Comparison of ENCODE assay signal across 8 mouse cellular contexts in genomic region chr4:85514205-85514681, GRCm38 (mm10). TPM values are rescaled to one million over a fixed set of nuclear protein-coding genes. Genes with fewer than 3 reads are reported as not detected.
DNase-seq lines count a peak whose midpoint lies in the region; ATAC-seq and TF ChIP-seq lines count a peak whose summit lies in the region.

No protein-coding gene starts in this region.

- TF ChIP-seq CTCF in kidney, postnatal 0 days (IDR thresholded peaks at IDR 0.05; ENCODE audit: low read depth): peak; percentile 37
- peak; percentile 17 for TF ChIP-seq CTCF in liver, postnatal 0 days (IDR thresholded peaks at IDR 0.05; ENCODE audit: low read depth)

- H3K27ac ChIP-seq in embryonic facial prominence, embryonic 10.5 days (replicated peaks): peak overlapping the region; percentile 66
- no peak overlapping the region for H3K27ac ChIP-seq in heart, embryonic 13.5 days (replicated peaks)
- no peak overlapping the region for H3K27ac ChIP-seq in kidney, postnatal 0 days
- H3K27ac ChIP-seq in liver, postnatal 0 days (ENCODE audit: low read depth): no peak overlapping the region

- under 1% methylated on average over 33 of the region's 33 CpGs for WGBS in embryonic facial prominence, embryonic 10.5 days
- under 1% methylated on average over 33 of the region's 33 CpGs for WGBS in heart, embryonic 13.5 days
- WGBS in kidney, postnatal 0 days: 0% methylated on average over 31 of the region's 33 CpGs
- WGBS in liver, postnatal 0 days (ENCODE audit: insufficient replicate concordance): under 1% methylated on average over 32 of the region's 33 CpGs

- no peak for TF ChIP-seq EP300 in liver, postnatal 0 days (IDR thresholded peaks at IDR 0.05; ENCODE audit: low read depth)

- DNase-seq in frontal cortex, postnatal 25 days (ENCODE audit: low spot score in 2 of 2): no peak
- DNase-seq in embryonic facial prominence, embryonic 10.5 days (ENCODE audit: low spot score): peak; percentile 79
- peak; percentile 59 for DNase-seq in kidney, postnatal 0 days (ENCODE audit: low spot score)
- DNase-seq in liver, postnatal 0 days: peak; percentile 35
- peak; percentile 6 for DNase-seq in ovary, adult 18-20 months (ENCODE audit: low spot score)
- no peak for DNase-seq in adipocyte (ENCODE audit: low spot score)

- ATAC-seq in frontal cortex, adult (ENCODE audit: low TSS enrichment): peak; percentile 83
- peak; percentile 70; the same call in 1 of the 2 replicates for ATAC-seq in heart, embryonic 13.5 days (ENCODE audit: extremely low read depth, insufficient number of reproducible peaks, low FRiP score, low TSS enrichment)
- peak; percentile 88 for ATAC-seq in kidney, postnatal 0 days (replicated peaks; ENCODE audit: low FRiP score, low read depth)
- 0 out of 2 replicates have a peak, but pooled peaks have one; percentile 15 for ATAC-seq in liver, postnatal 0 days

- peaks cover 40% of the 10 kb centered on the region for H3K27me3 ChIP-seq in embryonic facial prominence, embryonic 10.5 days (replicated peaks; ENCODE audit: low read depth, poor library complexity, severe bottlenecking)
- H3K27me3 ChIP-seq in heart, embryonic 13.5 days (replicated peaks): peaks cover 31% of the 10 kb centered on the region
- H3K27me3 ChIP-seq in kidney, postnatal 0 days (ENCODE audit: insufficient read depth, low read length): no peaks in the 10 kb centered on the region; the same call in 1 of the 2 replicates
- peaks cover 10% of the 10 kb centered on the region for H3K27me3 ChIP-seq in liver, postnatal 0 days (ENCODE audit: insufficient read depth, low read length)

- peak overlapping the region; percentile 73 for H3K4me3 ChIP-seq in embryonic facial prominence, embryonic 10.5 days
- peak overlapping the region; percentile 65 for H3K4me3 ChIP-seq in heart, embryonic 13.5 days
- H3K4me3 ChIP-seq in kidney, postnatal 0 days (replicated peaks; ENCODE audit: low read depth, low read length): peak overlapping the region; percentile 51
- H3K4me3 ChIP-seq in liver, postnatal 0 days (ENCODE audit: low read depth, low read length): peak overlapping the region; percentile 34

- H3K9me3 ChIP-seq in embryonic facial prominence, embryonic 10.5 days: no peaks in the 10 kb centered on the region
- no peaks in the 10 kb centered on the region for H3K9me3 ChIP-seq in heart, embryonic 13.5 days
- no peaks in the 10 kb centered on the region for H3K9me3 ChIP-seq in kidney, postnatal 0 days (replicated peaks; ENCODE audit: low read length)
- H3K9me3 ChIP-seq in liver, postnatal 0 days (ENCODE audit: low read length): no peaks in the 10 kb centered on the region

- H3K36me3 ChIP-seq in embryonic facial prominence, embryonic 10.5 days (replicated peaks): no peaks in the 10 kb centered on the region
- H3K36me3 ChIP-seq in heart, embryonic 13.5 days: no peaks in the 10 kb centered on the region
- H3K36me3 ChIP-seq in kidney, postnatal 0 days (ENCODE audit: insufficient read depth, low read length): no peaks in the 10 kb centered on the region
- no peaks in the 10 kb centered on the region for H3K36me3 ChIP-seq in liver, postnatal 0 days (replicated peaks; ENCODE audit: insufficient read depth, low read length)

- peak overlapping the region; percentile 76 for H3K9ac ChIP-seq in heart, embryonic 13.5 days
- H3K9ac ChIP-seq in kidney, postnatal 0 days (ENCODE audit: low read depth, low read length): 0 out of 2 replicates have a peak overlapping the region, but pooled peaks have one; percentile 35
- no peak overlapping the region for H3K9ac ChIP-seq in liver, postnatal 0 days (replicated peaks)

- H3K4me2 ChIP-seq in heart, embryonic 13.5 days: peak overlapping the region; percentile 100
- H3K4me2 ChIP-seq in kidney, postnatal 0 days (ENCODE audit: low read length): peak overlapping the region; percentile 98
- H3K4me2 ChIP-seq in liver, postnatal 0 days (ENCODE audit: low read depth, low read length): peak overlapping the region; percentile 70

- peaks cover 19% of the 10 kb centered on the region for H3K4me1 ChIP-seq in embryonic facial prominence, embryonic 10.5 days
- H3K4me1 ChIP-seq in heart, embryonic 13.5 days: peaks cover 20% of the 10 kb centered on the region
- 0 out of 2 replicates have a peak, but pooled peaks cover 12% of the 10 kb centered on the region for H3K4me1 ChIP-seq in kidney, postnatal 0 days (replicated peaks; ENCODE audit: insufficient read depth, low read length)
- H3K4me1 ChIP-seq in liver, postnatal 0 days (ENCODE audit: insufficient read depth): no peaks in the 10 kb centered on the region

RNA-seq across cellular contexts. Expression of gene Adamtsl1, which starts 0.3 kb away (rescaled TPM):
- polyA plus RNA-seq in embryonic facial prominence, embryonic 10.5 days (2016; fragmentation: Nextera tagmentation; extraction: Ambion mirVana): 3.8 and 6.9 TPM in 2 replicates
- 11.9 and 13.7 TPM in 2 replicates for polyA plus RNA-seq in heart, embryonic 13.5 days (2015; fragmentation: Nextera tagmentation; extraction: Ambion mirVana)
- polyA plus RNA-seq in kidney, postnatal 0 days (2015; fragmentation: Nextera tagmentation; extraction: Ambion mirVana): 8.7 and 10.2 TPM in 2 replicates
- polyA plus RNA-seq in liver, postnatal 0 days (2015; fragmentation: Nextera tagmentation; extraction: Ambion mirVana): 0.21 and 0.38 TPM in 2 replicates

Comparison
In these comparisons a context has a peak if more than half of its experiments do, and no peak if none do; other contexts are left out.
1. ATAC-seq: peak in every context shown above with its lines; median percentile 88 in kidney, postnatal 0 days; 83 in frontal cortex, adult; 70 in heart, embryonic 13.5 days; 15 in liver, postnatal 0 days.
2. DNase-seq: peak in embryonic facial prominence, embryonic 10.5 days (single experiment), kidney, postnatal 0 days (single experiment), liver, postnatal 0 days (single experiment) and ovary, adult 18-20 months (single experiment); none in frontal cortex, postnatal 25 days (0 of 2) and adipocyte (single experiment).
3. Peak in every context shown above with its lines, with median percentiles within 50 percentile points of each other: H3K4me3 ChIP-seq and H3K4me2 ChIP-seq.